Mouse (Mus musculus) mature B cell (primary cell): Measurements from ENCODE around the gene Zbtb9.

ENCODE experiments used
- in situ Hi-C: fragments of 300-500 bp; cut with MboI; formaldehyde crosslinking; loops from 2 replicates; pipeline ENCODE4 v1.14.3; 2019

Zbtb9 gene

GRCm38 (mm10) chr17:27040304-27041045, 67.5 kb downstream of the Zbtb9 start:
- in situ Hi-C loops: no loop called here

- in situ Hi-C loops: no loop called here
Measured at GRCm38 (mm10) chr17:27041046-27041786, 68.2 kb downstream of the Zbtb9 start.

GRCm38 (mm10) chr17:27041787-27042055, 68.8 kb downstream of the Zbtb9 start:
- in situ Hi-C loops: no loop called here

- in situ Hi-C loops: no loop called here
Measured at GRCm38 (mm10) chr17:27042840-27043239, 69.9 kb downstream of the Zbtb9 start.

- in situ Hi-C loops: no loop called here
Measured at GRCm38 (mm10) chr17:27045164-27045563, 72.2 kb downstream of the Zbtb9 start.

DNA sequence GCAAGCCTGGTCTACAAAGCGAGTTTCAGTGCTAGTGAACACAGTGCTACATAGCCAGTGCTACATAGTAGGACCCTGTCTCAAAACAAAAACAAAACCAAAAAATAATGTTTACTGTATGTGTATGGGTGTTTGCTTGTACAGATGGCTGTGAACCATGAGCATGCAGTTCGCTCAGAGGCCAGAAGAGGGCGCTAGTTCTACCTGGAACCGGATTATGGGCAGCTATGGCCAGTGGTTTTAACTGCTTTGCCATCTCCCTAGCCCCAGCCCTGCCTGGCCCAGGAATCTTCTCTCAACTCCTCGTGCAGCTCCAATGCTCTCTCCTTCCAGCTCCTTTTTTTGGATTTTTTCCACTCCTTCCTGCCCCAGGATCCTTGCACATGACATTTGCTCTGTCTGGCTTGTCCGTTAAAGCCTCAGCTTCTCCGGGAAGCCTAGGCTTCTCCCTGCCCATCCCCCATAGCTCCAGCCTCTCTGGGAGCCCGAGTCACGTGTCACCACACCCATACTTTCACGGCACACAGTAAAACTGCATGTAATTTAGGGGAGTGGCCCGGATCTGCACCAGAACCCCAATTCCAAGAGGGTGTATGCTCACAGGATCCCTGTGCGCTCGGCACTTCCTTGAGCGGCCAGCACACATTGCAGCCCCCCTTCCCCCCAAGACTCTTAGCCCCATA, 74.9 kb downstream of the Zbtb9 start:
- in situ Hi-C loops: no loop called here

DNA sequence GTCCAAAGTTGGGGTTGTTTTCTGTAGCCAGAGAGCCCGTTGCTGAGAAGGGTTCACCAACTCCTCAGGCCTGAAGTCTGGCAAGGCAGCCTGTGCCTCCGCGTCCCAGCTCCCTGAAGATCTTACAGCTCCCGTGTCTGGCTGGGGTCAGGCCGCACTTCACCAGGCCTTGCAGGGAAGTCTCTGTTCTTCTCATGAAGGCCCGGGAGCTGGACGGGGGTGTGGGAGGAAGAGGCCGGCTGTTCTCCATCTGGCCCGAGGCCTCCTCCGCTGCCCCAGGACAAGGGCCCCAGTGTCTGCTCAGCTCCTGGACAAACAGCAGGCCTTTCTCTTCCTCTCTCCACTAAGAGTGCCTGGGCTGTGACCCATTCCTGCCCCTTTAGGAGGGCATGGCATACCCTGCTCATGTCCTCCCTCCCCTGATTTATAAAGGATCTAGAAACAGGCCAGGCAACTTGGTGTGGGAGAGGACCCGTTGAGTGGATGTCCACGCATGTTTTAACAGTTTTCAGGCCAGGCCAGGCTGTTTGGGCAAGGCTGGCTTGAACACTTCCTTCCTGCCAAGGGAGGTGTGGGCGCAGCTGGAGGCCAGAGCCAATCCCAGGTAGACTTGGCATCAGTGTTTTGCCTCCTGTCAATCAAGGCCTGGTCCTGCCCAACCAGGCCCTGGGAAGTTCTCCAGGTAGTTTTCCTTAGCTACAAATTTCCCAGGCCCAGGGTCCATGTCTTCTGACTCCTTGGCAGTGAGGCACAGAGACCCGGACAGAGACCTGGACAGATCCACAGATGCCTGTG, 75.7 kb downstream of the Zbtb9 start:
- in situ Hi-C loops: no loop called here

DNA sequence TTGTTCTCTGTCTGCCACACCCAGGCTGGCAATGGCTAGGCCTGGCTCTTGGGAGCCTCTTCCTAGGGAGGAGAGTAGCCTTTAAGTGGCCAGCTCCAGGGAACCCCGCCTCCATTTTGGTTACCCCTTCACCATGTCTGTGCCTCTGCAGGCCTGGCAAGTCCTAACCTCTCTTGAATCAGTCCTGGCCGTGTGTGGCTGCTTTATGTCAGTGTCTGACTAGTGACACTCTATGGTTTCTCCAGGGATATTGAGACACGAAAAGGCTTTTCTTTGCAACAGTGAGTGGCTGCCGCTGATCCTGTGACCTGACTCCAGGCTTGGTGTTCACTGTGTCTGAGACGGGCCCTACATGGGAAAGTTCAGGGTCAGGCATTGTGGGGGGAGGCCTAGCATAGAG, 77.9 kb downstream of the Zbtb9 start:
- in situ Hi-C loops: no loop called here

DNA sequence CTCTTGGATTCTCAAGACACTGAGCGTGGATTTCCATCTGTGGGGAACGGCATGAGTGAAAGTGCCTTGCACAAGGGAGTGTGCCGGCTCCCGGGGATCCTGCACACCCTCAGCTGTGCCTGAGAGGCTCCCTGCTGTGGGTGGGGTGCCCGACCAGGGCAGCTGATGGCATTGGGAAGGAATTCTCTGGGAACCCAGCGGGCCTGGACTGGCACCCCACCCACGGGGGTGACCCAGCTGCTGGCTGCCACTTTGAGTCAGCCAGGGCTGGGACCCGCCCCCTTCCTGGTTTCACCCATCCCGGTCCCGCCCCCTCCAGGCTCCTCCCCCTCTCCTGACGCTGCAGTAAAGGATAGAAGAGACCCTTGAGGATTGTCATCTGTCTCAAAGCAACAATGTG, 78.5 kb downstream of the Zbtb9 start:
- in situ Hi-C loops: no loop called here

GRCm38 (mm10) chr17:27056170-27056569, 83.2 kb downstream of the Zbtb9 start:
- in situ Hi-C loops: no loop called here

DNA sequence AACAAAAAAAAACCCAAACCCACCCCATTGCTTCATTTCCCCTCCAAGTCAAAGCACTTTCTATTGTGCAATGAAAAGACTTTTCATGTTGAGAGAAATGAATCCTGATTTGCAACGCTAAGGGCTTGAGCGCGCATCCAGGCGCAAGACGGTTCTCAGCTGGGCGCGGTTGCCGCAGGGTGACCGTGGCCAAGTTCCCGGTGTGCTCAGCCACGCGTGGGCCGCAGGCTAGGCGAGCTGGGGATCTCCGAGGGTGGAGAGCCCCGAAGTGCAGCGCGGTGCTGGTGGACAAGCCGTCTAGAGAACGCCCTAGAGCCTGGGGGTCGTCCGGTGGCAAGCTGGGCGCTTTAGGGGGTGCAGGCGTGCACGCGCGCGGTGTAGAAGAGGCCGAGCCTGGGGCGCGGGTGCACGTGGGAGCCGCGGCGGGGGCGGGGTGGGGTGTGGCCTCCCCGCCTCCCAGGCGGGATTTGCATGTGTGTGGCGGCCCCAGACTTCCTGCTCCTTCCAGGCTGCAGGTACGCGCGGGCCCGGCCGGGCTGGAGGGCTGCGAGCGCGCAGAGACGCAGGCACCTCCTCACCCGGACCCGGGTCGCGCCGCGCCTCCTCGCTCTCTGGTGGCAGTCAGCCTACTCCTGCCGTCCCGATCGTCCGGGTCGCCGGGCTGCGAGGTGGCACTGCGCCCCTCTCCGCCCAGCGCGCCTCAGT, 84.0 kb downstream of the Zbtb9 start, which contains the start of gene Itpr3:
Gene Itpr3, plus strand, starts transcription at position 493 of the 705 bp plus-strand sequence.
- in situ Hi-C loops: no loop called here

DNA sequence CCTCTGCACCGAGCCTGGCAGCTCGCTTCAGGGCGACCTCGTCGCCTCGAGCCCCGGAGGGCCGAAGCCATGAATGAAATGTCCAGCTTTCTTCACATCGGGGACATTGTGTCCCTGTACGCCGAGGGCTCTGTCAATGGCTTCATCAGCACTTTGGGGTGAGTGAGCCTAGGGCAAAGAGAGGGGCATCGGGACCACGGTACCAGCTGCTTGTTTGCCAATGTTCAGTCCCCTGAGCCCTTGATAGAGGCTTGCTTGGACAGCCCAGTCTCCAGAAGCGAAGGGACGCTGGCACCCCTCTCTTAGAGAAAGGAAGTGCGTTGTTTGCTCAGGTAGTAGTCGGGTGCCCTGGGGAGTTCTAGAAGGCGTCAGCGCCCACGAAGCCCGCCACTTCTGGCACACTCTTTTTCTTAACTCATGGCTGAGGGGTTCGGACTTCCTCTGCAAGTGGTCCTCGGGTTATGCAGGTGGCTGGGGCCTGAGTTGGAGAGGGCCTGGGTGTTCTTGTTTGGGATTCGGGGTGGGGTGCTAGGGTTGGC, 84.6 kb downstream of the Zbtb9 start:
- in situ Hi-C loops: no loop called here
